Mouse (Mus musculus) left cerebral cortex, adult 2 months (tissue): ENCODE measurements around the gene Ndufa4l2. TPM values are rescaled to one million over a fixed set of nuclear protein-coding genes. Genes with fewer than 3 reads are reported as not detected.

Experiments
- DNase-seq, 2 experiments: peaks; one replicate each; pipeline ENCODE4 v3.0.0; 2021 to 2022; ENCODE audit warnings: low spot score in 2 of 2, mixed read lengths in 1 of 2; ENCODE audit errors: extremely low spot score in 1 of 2
- H3K27ac ChIP-seq: fragments of 200-600 bp; 2 replicates; pipeline ENCODE4 v1.8.1; 2022
- H3K4me3 ChIP-seq: fragments of 200-600 bp; 2 replicates; pipeline ENCODE4 v1.8.1; 2022
- CTCF ChIP-seq: fragments of 200-600 bp; IDR thresholded peaks from 2 replicates; pipeline ENCODE4 v1.8.1; 2022; ENCODE audit warnings: antibody characterized with exemption, mild to moderate bottlenecking, moderate library complexity
- intact Hi-C: fragments of 180-260 bp; cut with DNase I; formaldehyde crosslinking; loops from one replicate; pipeline ENCODE4 v1.15.1; 2025
- total RNA-seq, 2 experiments: library from RNA; stranded (reverse); gene quantifications; 2 replicates each; pipeline ENCODE4 v1.2.3; 2021

Ndufa4l2 gene
- total RNA-seq, 2 experiments from 2014 or later = 4.2 to 5.6 TPM

DNA sequence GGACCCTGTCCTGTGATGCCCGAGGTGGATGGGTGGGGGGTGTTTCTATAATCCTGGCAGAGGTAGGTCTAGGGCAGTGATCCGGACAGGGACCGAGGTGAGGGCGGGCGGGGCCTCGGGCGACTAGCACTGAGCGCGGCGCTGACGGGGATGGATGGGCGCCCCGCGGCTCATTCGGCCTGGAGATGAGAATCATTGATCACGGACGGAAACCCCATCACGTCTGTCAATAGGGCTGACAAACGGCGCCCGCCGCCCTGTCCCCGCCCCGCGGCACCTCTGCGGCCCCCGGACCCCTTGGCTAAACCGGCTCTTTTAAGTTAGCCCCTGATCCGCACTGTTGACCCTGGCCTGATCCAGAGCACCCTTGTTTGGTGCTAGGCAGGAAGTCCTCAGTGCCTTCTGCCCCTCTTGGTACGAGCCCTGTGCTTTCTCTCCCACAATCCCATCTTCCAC, 20.2 kb downstream of the Ndufa4l2 start:
- TF ChIP-seq CTCF = no peak
- H3K27ac ChIP-seq = no peak overlapping the region
- intact Hi-C loops = no loop called here
- H3K4me3 ChIP-seq = 0 out of 2 replicates have a peak overlapping the region, but pooled peaks have one; percentile 40
- DNase-seq = no peak

DNA sequence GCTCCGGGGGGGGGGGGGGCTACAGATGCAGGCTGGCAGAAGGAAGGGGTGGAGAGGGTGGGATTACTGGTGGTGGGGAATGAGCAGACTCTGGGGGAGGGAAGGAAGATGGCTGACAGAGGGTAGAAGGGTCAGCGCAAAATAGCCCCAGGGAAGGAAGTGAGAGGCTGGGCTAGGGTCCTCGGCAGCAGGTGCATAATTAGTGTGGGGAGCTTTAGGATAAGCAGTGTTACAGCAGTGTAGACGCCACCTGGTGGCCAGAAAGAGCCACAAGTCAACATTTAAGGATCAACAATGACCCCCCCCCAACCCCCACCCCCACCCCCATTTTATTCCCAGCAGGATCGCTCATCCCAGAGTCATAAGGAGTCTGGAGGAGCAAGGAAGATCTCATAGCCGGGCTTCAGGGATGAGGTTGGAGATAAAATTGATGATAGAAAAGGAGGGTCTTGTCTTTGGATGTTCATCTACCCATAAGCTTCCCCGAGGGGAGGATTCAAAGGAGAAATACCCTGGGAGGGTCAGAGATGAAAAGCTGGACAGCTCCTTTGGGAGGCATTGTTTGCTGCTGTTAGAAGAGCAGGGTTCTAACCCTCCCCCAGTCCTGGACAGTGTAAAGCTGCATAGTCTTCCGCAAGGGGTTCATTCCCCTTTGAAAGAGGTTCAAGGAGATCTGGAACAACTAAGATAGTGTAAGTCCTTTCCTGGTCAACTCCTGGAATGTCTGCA, 22.0 kb downstream of the Ndufa4l2 start:
- no peak overlapping the region for H3K27ac ChIP-seq
- intact Hi-C loops = loop anchor here (1.0 to 2.0 kb wide), 2 partner anchors 24 to 198 kb away; no protein-coding TSS in a partner anchor
- DNase-seq = no peak
- H3K4me3 ChIP-seq = no peak overlapping the region
- peak; percentile 56 for TF ChIP-seq CTCF

DNA sequence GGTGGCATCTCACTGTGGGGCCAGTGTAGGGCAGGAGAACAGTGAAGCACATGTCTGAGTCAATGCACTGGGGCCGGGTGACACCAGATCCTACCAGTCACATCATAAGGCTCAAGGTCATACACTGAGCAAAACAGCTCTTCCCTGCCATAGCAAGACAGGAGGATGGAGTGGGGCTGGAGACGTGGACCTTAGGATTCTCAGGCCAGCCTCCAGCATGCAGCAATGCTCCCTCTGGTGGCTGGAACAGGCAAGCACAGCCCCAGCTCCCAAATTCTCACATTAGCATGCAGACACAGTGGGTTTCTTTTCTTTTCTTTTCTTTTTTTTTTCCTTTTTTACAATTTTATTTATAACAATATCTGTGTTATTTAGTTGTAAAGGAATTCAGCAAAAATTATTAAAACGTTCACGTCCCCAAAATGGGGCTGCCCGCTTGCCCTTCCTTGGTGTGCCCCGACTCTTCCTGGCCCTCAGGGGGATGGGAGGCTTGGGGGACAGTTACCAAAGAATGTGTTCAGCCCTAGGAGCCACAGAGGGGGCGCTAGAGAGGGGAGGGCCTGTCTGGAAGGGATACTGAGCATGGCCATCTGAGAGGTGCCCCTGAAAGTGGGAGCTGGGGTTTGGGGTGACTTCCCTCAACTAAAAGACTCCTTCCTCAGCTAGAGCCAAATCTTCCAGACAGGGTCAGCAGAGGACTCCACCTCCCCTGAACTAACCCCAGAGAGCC, 23.3 kb downstream of the Ndufa4l2 start:
- TF ChIP-seq CTCF = peak; percentile 97
- H3K27ac ChIP-seq = no peak overlapping the region
- intact Hi-C loops = loop anchor here (2.0 kb wide), 1 partner anchor 199 kb away; no protein-coding TSS in a partner anchor
- no peak overlapping the region for H3K4me3 ChIP-seq
- peak; percentile 79 to 83 for DNase-seq

DNA sequence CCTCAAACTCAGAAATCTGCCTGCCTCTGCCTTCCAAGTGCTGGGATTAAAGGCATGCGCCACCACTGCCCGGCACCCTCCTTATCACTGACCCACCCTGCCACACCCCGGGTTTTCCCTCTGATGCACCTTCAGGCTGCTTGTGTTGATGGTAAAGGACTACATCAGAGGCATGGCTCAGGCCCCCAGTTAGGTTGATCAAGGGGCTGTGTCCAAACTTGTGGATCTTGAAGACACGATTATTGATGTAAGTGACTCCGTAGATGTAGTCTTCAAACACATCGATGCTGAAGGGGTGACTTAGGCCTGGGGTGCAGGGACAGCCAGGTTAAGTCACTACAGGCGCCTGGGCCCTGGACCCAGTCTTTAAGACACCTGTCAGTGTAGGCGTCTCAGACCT, 26.7 kb downstream of the Ndufa4l2 start:
- Histone ChIP-seq H3K4me3 (no peak overlapping the region), H3K27ac (no peak overlapping the region)
- intact Hi-C loops = no loop called here
- no peak for TF ChIP-seq CTCF
- DNase-seq = no peak

DNA sequence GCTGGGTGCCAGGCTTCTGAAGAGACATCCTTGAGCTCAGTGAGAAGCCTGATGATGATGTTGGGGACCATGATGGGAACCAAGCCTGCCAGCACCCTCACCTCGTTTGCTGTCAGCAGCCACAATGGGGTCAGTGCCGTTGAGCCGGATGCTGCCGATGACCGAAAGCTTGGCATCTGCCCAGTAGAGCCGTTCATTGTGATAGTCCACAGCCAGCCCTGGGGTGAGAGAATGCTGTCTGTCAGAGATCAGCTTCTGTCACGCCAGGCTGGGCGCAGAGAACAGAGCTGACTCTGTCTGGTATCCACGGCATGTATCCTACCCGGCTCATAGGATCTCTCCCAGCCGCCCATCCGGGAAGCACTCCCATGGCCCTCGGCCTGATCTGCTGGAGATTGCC, 27.3 kb downstream of the Ndufa4l2 start:
- no peak for TF ChIP-seq CTCF

DNA sequence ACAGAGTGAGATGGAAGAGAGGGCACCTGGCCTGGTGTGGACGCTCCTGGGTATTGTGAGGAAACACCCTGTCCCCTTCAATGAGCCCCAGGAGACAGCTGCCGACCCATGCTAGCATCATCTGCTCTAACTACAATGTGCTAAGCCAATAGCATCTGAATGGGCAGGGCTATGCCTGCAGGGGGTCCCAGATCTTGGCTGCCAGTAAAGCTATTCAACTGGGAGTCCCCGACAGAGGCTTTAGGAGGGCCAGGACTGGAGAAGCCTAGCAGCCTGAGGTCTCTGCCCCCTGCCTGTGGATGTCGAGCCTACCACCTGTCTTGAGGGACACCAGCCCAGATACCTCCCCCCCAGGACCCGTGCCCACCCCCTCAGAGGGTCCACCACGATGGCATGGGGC, 28.0 kb downstream of the Ndufa4l2 start:
- Histone ChIP-seq H3K4me3 (no peak overlapping the region), H3K27ac (no peak overlapping the region)
- intact Hi-C loops = no loop called here
- DNase-seq = no peak
- no peak for TF ChIP-seq CTCF

More for the DNA sequence above, 27.3 kb downstream of the Ndufa4l2 start:
- Histone ChIP-seq H3K27ac (no peak overlapping the region), H3K4me3 (no peak overlapping the region)
- intact Hi-C loops = no loop called here
- no peak for DNase-seq

DNA sequence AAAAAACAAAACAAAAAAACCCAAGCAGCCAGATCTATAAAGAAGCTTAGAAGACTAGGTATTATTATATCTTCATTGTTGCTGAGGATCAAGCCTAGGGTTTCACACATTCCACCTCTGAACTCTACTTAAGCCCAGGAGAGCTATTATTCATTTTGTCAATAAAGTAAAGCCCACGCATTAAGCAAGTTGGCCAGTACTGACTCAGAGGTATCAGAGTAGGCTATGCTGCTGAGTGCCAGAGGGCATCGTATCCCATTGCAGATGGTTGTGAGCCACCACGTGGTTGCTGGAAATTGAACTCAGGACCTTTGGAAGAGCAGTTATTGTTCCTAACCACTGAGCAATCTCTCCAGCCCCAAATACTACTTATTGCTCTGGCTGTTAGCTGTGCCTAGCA, 29.1 kb downstream of the Ndufa4l2 start:
- Histone ChIP-seq H3K27ac (no peak overlapping the region), H3K4me3 (no peak overlapping the region)
- intact Hi-C loops = no loop called here
- DNase-seq = no peak
- no peak for TF ChIP-seq CTCF

DNA sequence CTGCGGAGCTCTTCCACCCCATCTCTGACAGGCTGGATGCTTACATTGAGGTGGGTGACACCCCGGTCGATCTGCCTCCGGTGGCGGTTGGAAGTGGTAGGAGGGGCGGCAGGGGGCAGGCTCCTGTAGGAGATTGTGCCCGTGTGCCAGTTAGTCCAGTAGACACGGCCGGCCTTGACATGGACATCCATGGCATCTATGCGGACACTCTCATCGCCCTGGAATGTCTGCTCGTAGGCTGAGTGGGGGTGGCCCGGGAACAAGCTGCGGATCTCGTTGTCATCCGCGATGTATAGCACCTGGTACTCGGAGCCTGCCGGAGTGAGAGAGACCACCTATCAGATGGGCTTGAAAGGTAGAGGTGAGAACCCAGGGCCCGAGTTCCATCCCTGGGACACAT, 29.6 kb downstream of the Ndufa4l2 start:
- intact Hi-C loops = no loop called here
- no peak for DNase-seq
- no peak overlapping the region for H3K4me3 ChIP-seq
- TF ChIP-seq CTCF = no peak
- no peak overlapping the region for H3K27ac ChIP-seq

DNA sequence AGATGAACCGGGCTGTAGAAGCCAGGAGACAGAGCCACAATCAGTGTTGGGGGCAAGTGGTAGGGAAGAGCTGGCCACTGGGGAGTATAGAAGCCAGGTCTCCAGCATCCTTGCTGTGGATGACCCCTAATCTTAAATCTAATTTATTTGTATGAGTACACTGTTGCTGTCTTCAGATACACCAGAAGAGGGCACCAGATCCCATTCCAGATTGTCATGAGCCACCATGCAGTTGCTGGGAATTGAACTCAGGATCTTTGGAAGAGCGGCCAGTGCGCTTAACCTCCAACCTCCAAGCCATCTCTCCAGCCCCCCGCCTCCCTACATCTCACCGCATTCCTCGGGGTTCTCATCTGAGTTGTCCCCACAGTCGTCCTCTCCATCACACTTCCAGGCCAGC, 31.7 kb downstream of the Ndufa4l2 start:
- DNase-seq = no peak
- no peak overlapping the region for H3K27ac ChIP-seq
- TF ChIP-seq CTCF = peak; percentile 45
- no peak overlapping the region for H3K4me3 ChIP-seq
- intact Hi-C loops = no loop called here

DNA sequence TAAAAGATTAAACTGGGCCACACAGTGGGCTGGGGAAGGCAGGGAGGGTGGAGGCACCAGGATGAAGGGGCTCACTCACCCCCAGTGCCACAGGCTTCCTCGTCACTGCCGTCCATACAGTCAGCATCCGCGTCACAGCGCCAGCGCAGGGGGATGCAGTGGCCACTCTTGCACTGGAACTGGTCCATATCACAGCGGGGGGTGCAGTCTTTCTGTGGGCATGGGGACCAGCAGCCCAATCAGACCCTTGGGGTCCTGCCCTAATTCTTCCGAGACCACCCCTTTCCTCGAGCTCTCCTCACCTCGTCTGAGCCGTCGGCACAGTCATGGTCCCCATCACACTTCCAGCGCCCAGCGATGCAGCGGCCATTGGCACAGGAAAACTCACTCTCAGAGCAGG, 33.5 kb downstream of the Ndufa4l2 start:
- no peak for DNase-seq
- intact Hi-C loops = no loop called here
- Histone ChIP-seq H3K27ac (no peak overlapping the region), H3K4me3 (no peak overlapping the region)
- TF ChIP-seq CTCF = no peak

DNA sequence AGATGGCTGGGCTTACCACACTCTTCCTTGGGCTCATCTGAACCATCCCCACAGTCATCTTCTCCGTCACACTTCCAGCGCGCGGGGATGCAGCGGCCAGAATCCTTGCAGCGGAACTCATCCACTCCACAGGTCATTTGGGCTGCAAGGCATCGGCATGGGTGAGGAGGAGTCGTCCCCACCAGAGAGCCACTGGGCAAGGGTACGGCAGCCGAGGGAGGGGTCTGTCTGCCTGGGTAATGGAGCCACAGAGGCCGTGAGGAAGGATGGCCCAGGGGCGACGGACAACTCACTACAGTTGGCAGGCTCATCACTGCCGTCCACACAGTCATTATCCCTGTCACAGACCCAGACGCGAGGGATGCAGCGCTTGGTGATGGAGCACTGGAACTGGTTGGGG, 35.1 kb downstream of the Ndufa4l2 start:
- no peak for DNase-seq
- no peak overlapping the region for H3K27ac ChIP-seq
- intact Hi-C loops = no loop called here
- no peak overlapping the region for H3K4me3 ChIP-seq
- TF ChIP-seq CTCF = no peak

DNA sequence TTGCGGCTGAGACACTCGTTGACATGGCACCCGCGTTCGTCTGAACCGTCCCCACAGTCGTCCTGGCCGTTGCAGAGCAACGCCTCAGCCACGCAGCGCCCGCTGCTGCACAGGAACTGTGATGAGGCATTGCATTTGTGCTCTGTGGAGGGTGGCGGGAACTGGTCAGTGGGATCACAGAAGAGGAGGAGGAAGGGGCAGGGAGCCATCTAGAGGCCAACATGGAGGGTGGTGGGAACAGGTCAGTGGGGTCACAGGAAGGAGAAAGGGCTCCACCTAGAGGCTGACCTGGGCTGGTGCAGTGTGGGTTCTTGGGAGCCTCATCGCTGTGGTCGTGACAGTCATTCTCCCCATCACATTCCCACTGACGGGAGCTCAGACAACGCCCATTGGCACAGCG, 40.9 kb downstream of the Ndufa4l2 start:
- peak; percentile 58 for TF ChIP-seq CTCF
- Histone ChIP-seq H3K27ac (no peak overlapping the region), H3K4me3 (no peak overlapping the region)
- intact Hi-C loops = no loop called here
- no peak for DNase-seq
